Mouse (Mus musculus) ES-Bruce4 (cell line): ENCODE measurements around the gene Heg1. TPM values are rescaled to one million over a fixed set of nuclear protein-coding genes. Genes with fewer than 3 reads are reported as not detected.

ENCODE experiments used
- H3K27ac ChIP-seq: 2 replicates; pipeline ENCODE4 v1.5.1; 2012; ENCODE audit warnings: low read length, inconsistent platforms; ENCODE audit not compliant: insufficient read depth
- H3K27me3 ChIP-seq: 2 replicates; pipeline ENCODE4 v1.6.1; 2012; ENCODE audit warnings: mild to moderate bottlenecking, low read length, inconsistent platforms; ENCODE audit not compliant: control insufficient read depth, poor library complexity, insufficient read depth, severe bottlenecking
- H3K36me3 ChIP-seq: 2 replicates; pipeline ENCODE4 v1.6.1; 2012; ENCODE audit warnings: inconsistent platforms, mild to moderate bottlenecking, low read length, moderate library complexity; ENCODE audit not compliant: control insufficient read depth, poor library complexity, insufficient read depth, severe bottlenecking
- H3K4me1 ChIP-seq: one replicate; pipeline ENCODE4 v1.8.1; 2011; ENCODE audit warnings: low read length; ENCODE audit not compliant: control insufficient read depth, insufficient read depth
- H3K4me3 ChIP-seq: 2 replicates; pipeline ENCODE4 v1.5.1; 2011; ENCODE audit warnings: low read depth, mild to moderate bottlenecking, low read length
- H3K9ac ChIP-seq: 2 replicates; pipeline ENCODE4 v1.6.1; 2012; ENCODE audit warnings: low read depth, mild to moderate bottlenecking, inconsistent platforms; ENCODE audit not compliant: poor library complexity, severe bottlenecking
- H3K9me3 ChIP-seq: replicated peaks from 2 replicates; pipeline ENCODE4 v1.6.1; 2012; ENCODE audit warnings: mild to moderate bottlenecking, low read length, inconsistent platforms; ENCODE audit not compliant: control insufficient read depth, poor library complexity, insufficient read depth, severe bottlenecking
- CTCF ChIP-seq: IDR thresholded peaks from one replicate; pipeline ENCODE4 v1.8.1; 2011; ENCODE audit warnings: low read depth, low read length
- EP300 ChIP-seq: IDR thresholded peaks from 2 replicates; pipeline ENCODE4 v1.6.1; 2011; ENCODE audit warnings: low read depth, low read length; ENCODE audit not compliant: insufficient read depth
- POLR2A ChIP-seq: IDR thresholded peaks from one replicate; pipeline ENCODE4 v1.8.1; 2011; ENCODE audit warnings: low read length; ENCODE audit not compliant: insufficient read depth
- polyA plus RNA-seq: library from polyadenylated mRNA; stranded (reverse); fragments of >200 nt; gene quantifications from 2 replicates; pipeline ENCODE4 v1.2.4, GENCODE M21; 2011; ENCODE audit warnings: low read depth; ENCODE audit not compliant: missing spikeins, insufficient read depth, insufficient read length

The Heg1 gene
- polyA plus RNA-seq, 1 experiment: 21.7 TPM

DNA sequence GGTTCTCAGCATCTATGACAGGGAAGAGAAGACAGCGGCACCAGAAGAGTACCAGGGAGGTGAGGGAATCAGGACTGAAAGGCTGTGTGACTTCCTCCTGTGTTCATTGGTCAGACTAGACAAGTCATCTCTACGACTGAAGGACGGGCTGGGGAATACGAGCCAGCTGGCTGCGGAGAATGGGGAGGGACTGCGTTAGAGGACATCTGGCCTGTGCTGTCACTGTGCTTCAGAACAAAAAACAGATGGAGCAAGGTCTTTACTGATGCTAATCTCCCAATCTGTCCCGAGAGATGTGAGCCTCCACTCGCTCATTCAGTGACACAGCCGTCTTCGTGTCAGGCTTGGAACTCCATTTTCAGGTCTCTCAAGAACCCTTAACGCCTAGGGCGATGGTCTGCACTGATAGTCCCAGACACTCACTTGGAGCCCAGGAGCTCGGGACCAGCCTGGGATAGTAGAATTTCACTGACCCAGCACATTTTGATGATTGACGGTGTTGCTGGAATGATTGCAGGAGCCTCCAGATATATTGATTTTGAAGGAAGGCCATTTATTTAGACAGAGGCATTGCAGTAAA lies 10.6 kb upstream of the Heg1 start:
- Histone ChIP-seq H3K9ac (no peak overlapping the region), H3K27ac (no peak overlapping the region), H3K4me3 (no peak overlapping the region), H3K36me3 (no peaks in the 10 kb centered on the region), H3K9me3 (no peaks in the 10 kb centered on the region), H3K27me3 (no peaks in the 10 kb centered on the region), H3K4me1 (peaks cover 2% of the 10 kb centered on the region)
- TF ChIP-seq CTCF: no peak
- TF ChIP-seq EP300: peak; percentile 48; the same call in 1 of the 2 replicates
- no peak for TF ChIP-seq POLR2A

GRCm38 (mm10) chr16:33675151-33675847 lies 8.9 kb upstream of the Heg1 start:
- H3K27me3 ChIP-seq: no peaks in the 10 kb centered on the region
- TF ChIP-seq POLR2A: no peak
- TF ChIP-seq EP300: no peak
- TF ChIP-seq CTCF: no peak
- H3K4me1 ChIP-seq: peaks cover 2% of the 10 kb centered on the region
- no peak overlapping the region for H3K4me3 ChIP-seq
- no peak overlapping the region for H3K27ac ChIP-seq
- H3K9me3 ChIP-seq: no peaks in the 10 kb centered on the region
- H3K9ac ChIP-seq: no peak overlapping the region
- H3K36me3 ChIP-seq: no peaks in the 10 kb centered on the region

DNA sequence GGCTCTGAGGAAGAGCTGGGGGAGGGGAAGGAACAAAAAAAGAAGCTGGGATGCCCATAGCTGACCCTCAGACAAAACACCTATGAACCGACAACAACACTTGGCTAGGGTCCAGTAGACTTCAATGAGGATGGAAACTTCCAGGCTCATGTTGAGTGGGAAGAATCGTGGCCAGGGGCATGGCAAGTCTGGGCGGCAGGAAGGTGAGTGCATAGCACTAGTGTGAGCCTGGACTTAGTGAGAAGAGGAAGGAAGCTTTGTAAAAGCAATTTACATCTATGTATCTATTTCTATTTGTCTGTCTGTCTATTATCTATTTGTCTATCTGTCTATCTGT lies 8.4 kb upstream of the Heg1 start:
- no peaks in the 10 kb centered on the region for H3K9me3 ChIP-seq
- H3K4me1 ChIP-seq: peaks cover 5% of the 10 kb centered on the region
- no peaks in the 10 kb centered on the region for H3K27me3 ChIP-seq
- no peak overlapping the region for H3K27ac ChIP-seq
- H3K36me3 ChIP-seq: no peaks in the 10 kb centered on the region
- no peak for TF ChIP-seq EP300
- TF ChIP-seq POLR2A: no peak
- TF ChIP-seq CTCF: no peak
- no peak overlapping the region for H3K4me3 ChIP-seq
- no peak overlapping the region for H3K9ac ChIP-seq

GRCm38 (mm10) chr16:33676347-33677312 lies 7.5 kb upstream of the Heg1 start:
- H3K27ac ChIP-seq: no peak overlapping the region
- no peak for TF ChIP-seq POLR2A
- TF ChIP-seq CTCF: no peak
- no peak for TF ChIP-seq EP300
- H3K27me3 ChIP-seq: no peaks in the 10 kb centered on the region

DNA sequence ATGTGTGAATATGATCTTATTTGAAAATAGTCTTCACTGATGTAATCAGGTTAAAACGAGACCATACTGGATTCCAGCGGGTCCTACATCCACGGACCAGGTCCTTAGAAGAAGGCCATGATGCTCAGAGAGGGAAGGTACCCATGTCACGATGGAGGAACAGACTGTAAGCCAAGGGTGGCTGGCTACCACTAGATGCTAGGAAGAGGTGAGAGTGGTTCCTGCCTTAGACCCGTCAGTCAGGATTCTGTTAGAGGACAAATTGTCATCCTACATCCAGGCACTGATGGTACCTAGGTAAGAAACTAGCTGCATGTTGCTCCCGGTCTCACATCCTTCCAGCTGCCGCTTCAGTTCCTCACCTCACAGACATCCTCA lies 6.9 kb upstream of the Heg1 start:
- no peaks in the 10 kb centered on the region for H3K9me3 ChIP-seq
- no peak overlapping the region for H3K4me3 ChIP-seq
- TF ChIP-seq POLR2A: no peak
- TF ChIP-seq EP300: no peak
- no peak for TF ChIP-seq CTCF
- no peak overlapping the region for H3K27ac ChIP-seq
- no peaks in the 10 kb centered on the region for H3K36me3 ChIP-seq
- H3K27me3 ChIP-seq: no peaks in the 10 kb centered on the region
- peaks cover 7% of the 10 kb centered on the region for H3K4me1 ChIP-seq
- H3K9ac ChIP-seq: no peak overlapping the region

More at GRCm38 (mm10) chr16:33676347-33677312, 7.5 kb upstream of the Heg1 start:
- Histone ChIP-seq H3K4me1 (peaks cover 7% of the 10 kb centered on the region), H3K4me3 (no peak overlapping the region), H3K36me3 (no peaks in the 10 kb centered on the region), H3K9me3 (no peaks in the 10 kb centered on the region), H3K9ac (no peak overlapping the region)
